Mouse (Mus musculus) CD4-positive, CD25-positive, alpha-beta regulatory T cell (primary cell): Measurements from ENCODE around the gene Tmsb15b2. TPM values are rescaled to one million over a fixed set of nuclear protein-coding genes. Genes with fewer than 3 reads are reported as not detected.

Experiments used
- polyA plus RNA-seq: library from polyadenylated mRNA; unstranded; fragments of 100-300 nt; shearing (Covaris generic); gene quantifications from one replicate; pipeline ENCODE4 v1.2.1, GENCODE M21; 2017

The Tmsb15b2 gene
- polyA plus RNA-seq: 59.4 TPM

GRCm38 (mm10) chrX:136975397-136975796, at the start of gene Tmsb15b2:
TSS of gene Tmsb15b2 (minus strand) at chrX:136975497.

GRCm38 (mm10) chrX:136992978-136993547, 17.8 kb upstream of the Tmsb15b2 start, which contains the start of gene Zcchc18:
TSS of gene Zcchc18 (plus strand) at chrX:136993155.

DNA sequence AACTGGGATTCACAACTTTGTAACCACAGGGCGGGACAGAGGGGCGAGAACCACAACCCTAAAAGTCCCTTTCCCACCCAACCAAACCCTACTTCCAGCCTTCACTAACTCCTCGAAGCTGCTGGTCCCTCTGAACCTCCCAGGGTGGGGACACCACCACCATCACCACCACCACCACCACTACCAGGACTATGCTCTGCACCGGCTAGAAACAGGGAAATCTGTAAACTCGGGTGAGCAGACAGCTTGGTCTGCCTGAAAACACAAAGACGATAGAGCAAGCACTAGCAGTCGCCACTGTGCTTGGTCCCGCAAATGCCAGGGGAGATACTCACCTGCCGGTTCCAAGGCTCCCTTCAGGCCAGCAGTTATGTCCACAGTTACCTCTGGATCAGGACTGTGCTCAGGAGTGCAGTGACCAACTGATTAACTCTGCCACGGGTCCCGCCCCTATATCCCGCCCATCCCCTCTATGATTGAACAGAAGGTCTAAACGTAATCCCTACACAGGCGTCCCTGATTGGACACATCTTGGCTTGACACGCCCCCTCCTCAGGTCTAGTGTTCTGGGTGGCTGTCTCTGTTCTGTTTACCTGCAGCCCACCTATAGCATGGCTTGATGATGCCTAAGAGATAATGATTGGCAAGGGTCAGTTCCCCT, 1.3 kb upstream of the Tmsb15b2 start, which contains the start of the genes Tmsb15l and Tmsb15b1:
Tmsb15l (minus strand) TSS at position 446 of the 661 bp plus-strand sequence.
Tmsb15b1 (minus strand) TSS at position 451 of the 661 bp plus-strand sequence.

DNA sequence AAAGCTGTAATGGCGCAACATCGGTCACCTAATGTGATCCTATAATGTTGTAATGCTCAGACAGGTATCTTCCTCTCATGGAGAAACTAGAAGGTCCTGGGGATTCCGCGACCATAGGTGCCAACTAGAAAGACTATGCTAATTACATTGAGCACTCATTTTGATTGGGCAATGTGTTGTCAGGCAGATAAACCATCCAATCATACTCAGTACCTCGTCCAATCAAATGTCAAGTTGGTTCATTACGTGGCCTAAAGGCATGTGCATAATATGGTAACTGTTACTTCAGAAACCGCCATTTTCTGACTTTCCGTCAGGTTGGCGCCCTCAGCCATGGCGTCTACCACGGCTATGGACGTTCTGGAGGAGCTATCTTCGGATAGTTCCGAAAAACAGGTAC, 48.3 kb downstream of the Tmsb15b2 start, which contains the start of gene H2bfm:
H2bfm (plus strand) TSS at position 295 of the 400 bp plus-strand sequence.

Other genes starting within 250 kb of the Tmsb15b2 start
- gene Morf4l2, start 231.8 kb downstream of the Tmsb15b2 start, polyA plus RNA-seq: 88.5 TPM
- gene Glra4, start 195.4 kb downstream of the Tmsb15b2 start, polyA plus RNA-seq: 0.10 TPM
- gene Plp1, start 152.8 kb downstream of the Tmsb15b2 start, polyA plus RNA-seq: 2.2 TPM
- gene Rab9b, start 106.7 kb downstream of the Tmsb15b2 start, polyA plus RNA-seq: not detected
- not detected for gene H2bfm, start 48.2 kb downstream of the Tmsb15b2 start, polyA plus RNA-seq
- 3.6 TPM for gene Tmsb15l, start 1.4 kb upstream of the Tmsb15b2 start, polyA plus RNA-seq
- gene Tmsb15b1, start 1.4 kb upstream of the Tmsb15b2 start, polyA plus RNA-seq: 21.6 TPM
- 25.2 TPM for gene Zcchc18, start 17.7 kb upstream of the Tmsb15b2 start, polyA plus RNA-seq
- gene Slc25a53, start 62.8 kb upstream of the Tmsb15b2 start, polyA plus RNA-seq: 12.3 TPM
- 6.3 TPM for gene Fam199x, start 74.1 kb upstream of the Tmsb15b2 start, polyA plus RNA-seq
- not detected for gene Esx1, start 146.6 kb upstream of the Tmsb15b2 start, polyA plus RNA-seq